Mouse (Mus musculus) forebrain, embryonic 12.5 days (tissue): ENCODE data around the gene Gm42742. TPM values are rescaled to one million over a fixed set of nuclear protein-coding genes. Genes with fewer than 3 reads are reported as not detected.
A peak's percentile ranks its signal among the peaks of the same experiment; 100 is the strongest.

Experiments used
- ATAC-seq: fragments of 200-750 bp; cut with Nextera tagmentation; 2 replicates; pipeline ENCODE4 v1.8.0; 2017; ENCODE audit warnings: moderate TSS enrichment; ENCODE audit not compliant: low FRiP score
- H3K27ac ChIP-seq: fragments of 300-500 bp; sonication (generic); 2 replicates; pipeline ENCODE4 v1.5.1; 2016; ENCODE audit warnings: mild to moderate bottlenecking
- H3K27me3 ChIP-seq: fragments of 300-500 bp; sonication (generic); 2 replicates; pipeline ENCODE4 v1.6.1; 2016; ENCODE audit warnings: mild to moderate bottlenecking
- H3K36me3 ChIP-seq: fragments of 300-500 bp; sonication (generic); replicated peaks from 2 replicates; pipeline ENCODE4 v1.6.1; 2016; ENCODE audit warnings: mild to moderate bottlenecking
- H3K4me1 ChIP-seq: fragments of 300-500 bp; sonication (generic); 2 replicates; pipeline ENCODE4 v1.6.1; 2016
- H3K4me2 ChIP-seq: fragments of 300-500 bp; sonication (generic); 2 replicates; pipeline ENCODE4 v1.6.1; 2016; ENCODE audit warnings: mild to moderate bottlenecking, moderate library complexity
- H3K4me3 ChIP-seq: fragments of 300-500 bp; sonication (generic); replicated peaks from 2 replicates; pipeline ENCODE4 v1.5.1; 2016; ENCODE audit warnings: mild to moderate bottlenecking
- H3K9ac ChIP-seq: fragments of 300-500 bp; sonication (generic); 2 replicates; pipeline ENCODE4 v1.6.1; 2016; ENCODE audit warnings: mild to moderate bottlenecking
- H3K9me3 ChIP-seq: fragments of 300-500 bp; sonication (generic); 2 replicates; pipeline ENCODE4 v1.6.1; 2016
- WGBS: fragments of 180-500 bp; shearing (Covaris S2); methylation state at CpG from one replicate; pipeline ENCODE4 v1.1.7; 2016; 5-methylcytosine and 5-hydroxymethylcytosine counted together
- polyA plus RNA-seq: library from polyadenylated mRNA; unstranded; fragments of >200 nt; fragmentation: Nextera tagmentation; extraction: Ambion mirVana; gene quantifications from 2 replicates; pipeline ENCODE4 v1.2.1, GENCODE M21; 2016

The Gm42742 gene
- polyA plus RNA-seq, 1 experiment from 2014 or later, result 53.3 TPM

GRCm38 (mm10) chr7:127017950-127018345 lies 2.9 kb downstream of the Gm42742 start:
- WGBS, result 64% methylated on average over 6 of the region's 6 CpGs
- peaks cover 78% of the 10 kb centered on the region for H3K4me1 ChIP-seq

GRCm38 (mm10) chr7:127016971-127017949 lies 3.6 kb downstream of the Gm42742 start, which contains the start of gene Pagr1a:
TSS of gene Pagr1a (minus strand) at chr7:127017352.
- H3K27me3 ChIP-seq, result no peaks in the 10 kb centered on the region
- H3K4me3 ChIP-seq, result peak within 1 kb of the TSS; percentile 64
- H3K27ac ChIP-seq, result peak within 1 kb of the TSS; percentile 96
- peak within 1 kb of the TSS; percentile 92 for H3K4me2 ChIP-seq
- peak; percentile 84 for ATAC-seq
- peak within 1 kb of the TSS; percentile 94 for H3K9ac ChIP-seq
- peaks cover 43% of the 10 kb centered on the region for H3K36me3 ChIP-seq
- WGBS, result 3% methylated on average over 39 of the region's 39 CpGs
- peaks cover 71% of the 10 kb centered on the region for H3K4me1 ChIP-seq
- H3K9me3 ChIP-seq, result no peaks in the 10 kb centered on the region

More at GRCm38 (mm10) chr7:127017950-127018345, 2.9 kb downstream of the Gm42742 start:
- no peak for ATAC-seq
- Histone ChIP-seq H3K9ac (peak overlapping the region; percentile 47; the same call in 1 of the 2 replicates), H3K4me2 (peak overlapping the region; percentile 90), H3K27me3 (no peaks in the 10 kb centered on the region), H3K9me3 (no peaks in the 10 kb centered on the region), H3K36me3 (peaks cover 43% of the 10 kb centered on the region), H3K4me3 (no peak overlapping the region), H3K27ac (peak overlapping the region; percentile 96)

GRCm38 (mm10) chr7:127016486-127016938 lies 4.4 kb downstream of the Gm42742 start:
- under 1% methylated on average over 22 of the region's 22 CpGs for WGBS
- Histone ChIP-seq H3K27me3 (no peaks in the 10 kb centered on the region), H3K27ac (peak overlapping the region; percentile 96), H3K9ac (peak overlapping the region; percentile 94), H3K4me2 (peak overlapping the region; percentile 92), H3K36me3 (peaks cover 38% of the 10 kb centered on the region), H3K4me1 (peaks cover 68% of the 10 kb centered on the region), H3K9me3 (no peaks in the 10 kb centered on the region), H3K4me3 (peak overlapping the region; percentile 64)
- peak; percentile 45 for ATAC-seq

GRCm38 (mm10) chr7:127016481-127016485 lies 4.6 kb downstream of the Gm42742 start, which contains the start of gene Pagr1b:
TSS of gene Pagr1b (minus strand) at chr7:127016484.
- peaks cover 67% of the 10 kb centered on the region for H3K4me1 ChIP-seq
- H3K9me3 ChIP-seq, result no peaks in the 10 kb centered on the region
- peak within 1 kb of the TSS; percentile 94 for H3K9ac ChIP-seq
- no peaks in the 10 kb centered on the region for H3K27me3 ChIP-seq
- no peak for ATAC-seq
- H3K27ac ChIP-seq, result peak within 1 kb of the TSS; percentile 96
- peaks cover 38% of the 10 kb centered on the region for H3K36me3 ChIP-seq
- H3K4me2 ChIP-seq, result peak within 1 kb of the TSS; percentile 92
- peak within 1 kb of the TSS; percentile 64 for H3K4me3 ChIP-seq

GRCm38 (mm10) chr7:127016081-127016480 lies 4.8 kb downstream of the Gm42742 start:
- Histone ChIP-seq H3K27me3 (no peaks in the 10 kb centered on the region), H3K36me3 (peaks cover 38% of the 10 kb centered on the region), H3K27ac (peak overlapping the region; percentile 96), H3K4me3 (peak overlapping the region; percentile 64), H3K9me3 (no peaks in the 10 kb centered on the region), H3K9ac (peak overlapping the region; percentile 94), H3K4me2 (peak overlapping the region; percentile 92), H3K4me1 (peaks cover 65% of the 10 kb centered on the region)
- 3% methylated on average over 10 of the region's 10 CpGs for WGBS
- ATAC-seq, result no peak

GRCm38 (mm10) chr7:127014993-127015392 lies 5.9 kb downstream of the Gm42742 start:
- peaks cover 54% of the 10 kb centered on the region for H3K4me1 ChIP-seq
- H3K4me2 ChIP-seq, result peak overlapping the region; percentile 92
- 93% methylated on average over 12 of the region's 12 CpGs for WGBS
- H3K36me3 ChIP-seq, result peaks cover 38% of the 10 kb centered on the region
- H3K9me3 ChIP-seq, result no peaks in the 10 kb centered on the region
- H3K9ac ChIP-seq, result 0 out of 2 replicates have a peak overlapping the region, but pooled peaks have one; percentile 94
- no peak overlapping the region for H3K4me3 ChIP-seq
- ATAC-seq, result no peak
- H3K27me3 ChIP-seq, result no peaks in the 10 kb centered on the region
- no peak overlapping the region for H3K27ac ChIP-seq

GRCm38 (mm10) chr7:127014320-127014719 lies 6.6 kb downstream of the Gm42742 start, which contains the start of gene Mvp:
TSS of gene Mvp (minus strand) at chr7:127014621.
- H3K9me3 ChIP-seq, result no peaks in the 10 kb centered on the region
- no peak for ATAC-seq
- H3K27ac ChIP-seq, result no peak within 1 kb of the TSS
- WGBS, result 82% methylated on average over 11 of the region's 11 CpGs
- H3K36me3 ChIP-seq, result peaks cover 38% of the 10 kb centered on the region
- H3K27me3 ChIP-seq, result no peaks in the 10 kb centered on the region
- H3K4me1 ChIP-seq, result peaks cover 47% of the 10 kb centered on the region
- H3K4me3 ChIP-seq, result peak within 1 kb of the TSS; percentile 22
- H3K9ac ChIP-seq, result 0 out of 2 replicates have a peak within 1 kb of the TSS, but pooled peaks have one; percentile 94
- peak within 1 kb of the TSS; percentile 92 for H3K4me2 ChIP-seq

- no peak for ATAC-seq
- H3K4me3 ChIP-seq, result no peak overlapping the region
- peaks cover 42% of the 10 kb centered on the region for H3K4me1 ChIP-seq
- no peak overlapping the region for H3K27ac ChIP-seq
- H3K36me3 ChIP-seq, result peaks cover 38% of the 10 kb centered on the region
- 96% methylated on average over 6 of the region's 6 CpGs for WGBS
- H3K27me3 ChIP-seq, result no peaks in the 10 kb centered on the region
- H3K4me2 ChIP-seq, result no peak overlapping the region
- no peaks in the 10 kb centered on the region for H3K9me3 ChIP-seq
- H3K9ac ChIP-seq, result no peak overlapping the region
These were observed 7.5 kb downstream of the Gm42742 start for GRCm38 (mm10) chr7:127013385-127013784.

GRCm38 (mm10) chr7:127012845-127013244 lies 8.1 kb downstream of the Gm42742 start:
- Histone ChIP-seq H3K4me3 (no peak overlapping the region), H3K9ac (no peak overlapping the region), H3K4me2 (no peak overlapping the region), H3K27me3 (no peaks in the 10 kb centered on the region), H3K36me3 (peaks cover 38% of the 10 kb centered on the region), H3K27ac (no peak overlapping the region), H3K4me1 (peaks cover 37% of the 10 kb centered on the region), H3K9me3 (no peaks in the 10 kb centered on the region)
- 94% methylated on average over 10 of the region's 10 CpGs for WGBS
- ATAC-seq, result no peak

- no peak overlapping the region for H3K27ac ChIP-seq
- peaks cover 33% of the 10 kb centered on the region for H3K4me1 ChIP-seq
- no peak overlapping the region for H3K4me3 ChIP-seq
- H3K9me3 ChIP-seq, result no peaks in the 10 kb centered on the region
- no peaks in the 10 kb centered on the region for H3K27me3 ChIP-seq
- H3K4me2 ChIP-seq, result no peak overlapping the region
- no peak overlapping the region for H3K9ac ChIP-seq
- peaks cover 38% of the 10 kb centered on the region for H3K36me3 ChIP-seq
- WGBS, result 91% methylated on average over 6 of the region's 6 CpGs
- ATAC-seq, result no peak
These were observed 8.5 kb downstream of the Gm42742 start for GRCm38 (mm10) chr7:127012374-127012773.

GRCm38 (mm10) chr7:127011717-127012116 lies 9.2 kb downstream of the Gm42742 start:
- WGBS, result 74% methylated on average over 2 of the region's 2 CpGs
- no peaks in the 10 kb centered on the region for H3K27me3 ChIP-seq
- H3K9ac ChIP-seq, result no peak overlapping the region
- H3K36me3 ChIP-seq, result peaks cover 38% of the 10 kb centered on the region
- no peak overlapping the region for H3K4me2 ChIP-seq
- no peak overlapping the region for H3K4me3 ChIP-seq
- no peaks in the 10 kb centered on the region for H3K9me3 ChIP-seq
- ATAC-seq, result no peak
- H3K27ac ChIP-seq, result peak overlapping the region; percentile 19; the same call in 1 of the 2 replicates
- peaks cover 33% of the 10 kb centered on the region for H3K4me1 ChIP-seq

GRCm38 (mm10) chr7:127011051-127011450 lies 9.8 kb downstream of the Gm42742 start:
- H3K4me3 ChIP-seq, result no peak overlapping the region
- peaks cover 38% of the 10 kb centered on the region for H3K36me3 ChIP-seq
- no peak overlapping the region for H3K27ac ChIP-seq
- H3K27me3 ChIP-seq, result no peaks in the 10 kb centered on the region
- no peaks in the 10 kb centered on the region for H3K9me3 ChIP-seq
- ATAC-seq, result no peak
- WGBS, result 93% methylated on average over 2 of the region's 2 CpGs
- peaks cover 32% of the 10 kb centered on the region for H3K4me1 ChIP-seq
- no peak overlapping the region for H3K4me2 ChIP-seq
- no peak overlapping the region for H3K9ac ChIP-seq
